ENCODE assay signal across 8 mouse cellular contexts in genomic region chrX:162887931-162888511, GRCm38 (mm10). TPM values are rescaled to one million over a fixed set of nuclear protein-coding genes. Genes with fewer than 3 reads are reported as not detected.
A peak's percentile ranks its signal among the peaks of the same experiment; 100 is the strongest.
DNase-seq lines count a peak whose midpoint lies in the region; ATAC-seq lines count a peak whose summit lies in the region.

Syap1 (minus strand) TSS chrX:162888447.

- ATAC-seq in CD4-positive, CD25-positive, alpha-beta regulatory T cell, adult 4 months = peak; percentile 91
- peak; percentile 95 for ATAC-seq in heart, embryonic 14.5 days (ENCODE audit: insufficient number of reproducible peaks, insufficient read depth, low FRiP score, low read depth)
- ATAC-seq in liver, embryonic 13.5 days (ENCODE audit: low read depth) = peak; percentile 95
- peak; percentile 96; the same call in 1 of the 2 replicates for ATAC-seq in stomach, embryonic 14.5 days (ENCODE audit: insufficient number of reproducible peaks, insufficient read depth, low FRiP score, low read depth)

- H3K4me3 ChIP-seq in forebrain, embryonic 10.5 days = peak within 1 kb of the TSS; percentile 74
- H3K4me3 ChIP-seq in heart, embryonic 14.5 days (ENCODE audit: control insufficient read depth in 1 of 2, insufficient read depth in 1 of 2, low read depth in 1 of 2, low read length in 2 of 2) = peak within 1 kb of the TSS; percentile 70 to 71
- peak within 1 kb of the TSS; percentile 76 for H3K4me3 ChIP-seq in liver, embryonic 13.5 days (replicated peaks)
- peak within 1 kb of the TSS; percentile 63 for H3K4me3 ChIP-seq in stomach, embryonic 14.5 days (ENCODE audit: low read depth, low read length)

- peaks cover 7% of the 10 kb centered on the region for H3K4me1 ChIP-seq in forebrain, embryonic 10.5 days
- H3K4me1 ChIP-seq in heart, embryonic 14.5 days (ENCODE audit: control insufficient read depth in 2 of 2, insufficient read depth in 2 of 2, low read length in 2 of 2) = no peaks in the 10 kb centered on the region
- peaks cover 16% of the 10 kb centered on the region for H3K4me1 ChIP-seq in liver, embryonic 13.5 days (replicated peaks)
- no peaks in the 10 kb centered on the region for H3K4me1 ChIP-seq in stomach, embryonic 14.5 days (ENCODE audit: control insufficient read depth, insufficient read depth, low read length)

- no peaks in the 10 kb centered on the region for H3K9me3 ChIP-seq in forebrain, embryonic 10.5 days
- H3K9me3 ChIP-seq in heart, embryonic 14.5 days (ENCODE audit: control insufficient read depth, low read length) = no peaks in the 10 kb centered on the region
- no peaks in the 10 kb centered on the region for H3K9me3 ChIP-seq in liver, embryonic 13.5 days (replicated peaks)
- H3K9me3 ChIP-seq in stomach, embryonic 14.5 days (ENCODE audit: control insufficient read depth, low read depth, low read length) = no peaks in the 10 kb centered on the region

- peak within 1 kb of the TSS; percentile 66 for H3K4me2 ChIP-seq in heart, embryonic 14.5 days (ENCODE audit: low read length)
- H3K4me2 ChIP-seq in liver, embryonic 13.5 days = peak within 1 kb of the TSS; percentile 74
- H3K4me2 ChIP-seq in stomach, embryonic 14.5 days (replicated peaks; ENCODE audit: low read depth, low read length) = peak within 1 kb of the TSS; percentile 37

- H3K27ac ChIP-seq in forebrain, embryonic 10.5 days = peak within 1 kb of the TSS; percentile 84
- peak within 1 kb of the TSS; percentile 48 to 72 for H3K27ac ChIP-seq in heart, embryonic 14.5 days (replicated peaks in 1 of 2; ENCODE audit: control insufficient read depth in 1 of 2, insufficient read depth in 1 of 2, low read depth in 2 of 2, low read length in 2 of 2)
- peak within 1 kb of the TSS; percentile 63 for H3K27ac ChIP-seq in liver, embryonic 13.5 days
- H3K27ac ChIP-seq in stomach, embryonic 14.5 days (ENCODE audit: low read length) = peak within 1 kb of the TSS; percentile 6; the same call in 1 of the 2 replicates

- peak; percentile 67 for DNase-seq in c-Kit-negative CD71-positive TER-119-positive erythroid progenitor cells, embryonic 14.5 days (ENCODE audit: low read depth, low spot score)
- DNase-seq in forebrain, embryonic 10.5 days (ENCODE audit: extremely low spot score, low spot score) = peak; percentile 75
- DNase-seq in kidney, postnatal 10 days = peak; percentile 94
- DNase-seq in liver, embryonic 13.5 days = peak; percentile 77
- peak; percentile 77 to 84 for DNase-seq in natural killer cell, adult 2 months (ENCODE audit: low spot score in 2 of 2)

- no peaks in the 10 kb centered on the region for H3K36me3 ChIP-seq in forebrain, embryonic 10.5 days (replicated peaks)
- no peaks in the 10 kb centered on the region for H3K36me3 ChIP-seq in heart, embryonic 14.5 days (ENCODE audit: control insufficient read depth, insufficient read depth, low read length)
- no peaks in the 10 kb centered on the region for H3K36me3 ChIP-seq in liver, embryonic 13.5 days
- no peaks in the 10 kb centered on the region for H3K36me3 ChIP-seq in stomach, embryonic 14.5 days (ENCODE audit: control insufficient read depth, insufficient read depth, low read length)

- H3K9ac ChIP-seq in heart, embryonic 14.5 days (ENCODE audit: low read length) = peak within 1 kb of the TSS; percentile 85
- H3K9ac ChIP-seq in liver, embryonic 13.5 days = peak within 1 kb of the TSS; percentile 82
- peak within 1 kb of the TSS; percentile 52 for H3K9ac ChIP-seq in stomach, embryonic 14.5 days (replicated peaks; ENCODE audit: low read depth, low read length)

- WGBS in forebrain, embryonic 10.5 days = 32% methylated on average over 37 of the region's 47 CpGs
- WGBS in heart, embryonic 14.5 days = 13% methylated on average over 38 of the region's 47 CpGs
- 13% methylated on average over 40 of the region's 47 CpGs for WGBS in liver, embryonic 13.5 days (ENCODE audit: insufficient replicate concordance)
- 25% methylated on average over 38 of the region's 47 CpGs for WGBS in stomach, embryonic 14.5 days

- H3K27me3 ChIP-seq in forebrain, embryonic 10.5 days (ENCODE audit: poor library complexity, severe bottlenecking) = peaks cover 24% of the 10 kb centered on the region
- no peaks in the 10 kb centered on the region for H3K27me3 ChIP-seq in heart, embryonic 14.5 days (ENCODE audit: control insufficient read depth, insufficient read depth, low read length)
- H3K27me3 ChIP-seq in liver, embryonic 13.5 days = no peaks in the 10 kb centered on the region
- no peaks in the 10 kb centered on the region for H3K27me3 ChIP-seq in stomach, embryonic 14.5 days (ENCODE audit: control insufficient read depth, insufficient read depth, low read length)

RNA-seq across cellular contexts. Expression of gene Syap1, which starts in this region (rescaled TPM):
- polyA plus RNA-seq in CD4-positive, CD25-positive, alpha-beta regulatory T cell, adult 4 months (2017; shearing (Covaris generic)) = 10 to 100 TPM; 10.0 to 12.9 TPM
- polyA plus RNA-seq in forebrain, embryonic 10.5 days (2016; fragmentation: Nextera tagmentation; extraction: Ambion mirVana) = 19.4 and 20.3 TPM in 2 replicates
- polyA plus RNA-seq in heart, embryonic 14.5 days (2014; fragmentation: Nextera tagmentation; extraction: Ambion mirVana) = 25.8 and 31.8 TPM in 2 replicates
- 13.2 and 16.8 TPM in 2 replicates for polyA plus RNA-seq in liver, embryonic 13.5 days (2015; fragmentation: Nextera tagmentation; extraction: Ambion mirVana)
- polyA plus RNA-seq in stomach, embryonic 14.5 days (2014; fragmentation: Nextera tagmentation; extraction: Ambion mirVana) = 42.9 and 49.1 TPM in 2 replicates

Comparison
In these comparisons a context has a peak if more than half of its experiments do, and no peak if none do; other contexts are left out.
1. Peak in every context shown above with its lines: DNase-seq, ATAC-seq, H3K4me3 ChIP-seq and H3K27ac ChIP-seq.
2. H3K27ac ChIP-seq: peak in every context shown above with its lines; median percentile 84 in forebrain, embryonic 10.5 days; 63 in liver, embryonic 13.5 days; 60 in heart, embryonic 14.5 days; 6 in stomach, embryonic 14.5 days.